Mouse (Mus musculus) layer of hippocampus, adult 2 months (tissue): ENCODE measurements around the gene Slc25a12. TPM values are rescaled to one million over a fixed set of nuclear protein-coding genes. Genes with fewer than 3 reads are reported as not detected.

Experiments used
- DNase-seq, 2 experiments: peaks; one replicate each; pipeline ENCODE4 v3.0.0; 2022; ENCODE audit warnings: low spot score in 2 of 2
- H3K27ac ChIP-seq: fragments of 200-600 bp; 2 replicates; pipeline ENCODE4 v1.8.1; 2022
- H3K4me3 ChIP-seq: fragments of 200-600 bp; 2 replicates; pipeline ENCODE4 v1.8.1; 2022; ENCODE audit warnings: mild to moderate bottlenecking
- CTCF ChIP-seq: fragments of 200-600 bp; conservative IDR thresholded peaks from 2 replicates; pipeline ENCODE4 v1.8.1; 2022; ENCODE audit warnings: antibody characterized with exemption, mild to moderate bottlenecking, moderate library complexity
- total RNA-seq, 2 experiments: library from RNA; stranded (reverse); gene quantifications; 2 replicates each; pipeline ENCODE4 v1.2.3; 2021

Slc25a12 gene
- total RNA-seq, 2 experiments from 2014 or later, result 155 TPM

- no peak for TF ChIP-seq CTCF
- DNase-seq, result no peak
- no peak overlapping the region for H3K27ac ChIP-seq
These were observed 76.0 kb downstream of the Slc25a12 start for GRCm38 (mm10) chr2:71291566-71291965.

DNA sequence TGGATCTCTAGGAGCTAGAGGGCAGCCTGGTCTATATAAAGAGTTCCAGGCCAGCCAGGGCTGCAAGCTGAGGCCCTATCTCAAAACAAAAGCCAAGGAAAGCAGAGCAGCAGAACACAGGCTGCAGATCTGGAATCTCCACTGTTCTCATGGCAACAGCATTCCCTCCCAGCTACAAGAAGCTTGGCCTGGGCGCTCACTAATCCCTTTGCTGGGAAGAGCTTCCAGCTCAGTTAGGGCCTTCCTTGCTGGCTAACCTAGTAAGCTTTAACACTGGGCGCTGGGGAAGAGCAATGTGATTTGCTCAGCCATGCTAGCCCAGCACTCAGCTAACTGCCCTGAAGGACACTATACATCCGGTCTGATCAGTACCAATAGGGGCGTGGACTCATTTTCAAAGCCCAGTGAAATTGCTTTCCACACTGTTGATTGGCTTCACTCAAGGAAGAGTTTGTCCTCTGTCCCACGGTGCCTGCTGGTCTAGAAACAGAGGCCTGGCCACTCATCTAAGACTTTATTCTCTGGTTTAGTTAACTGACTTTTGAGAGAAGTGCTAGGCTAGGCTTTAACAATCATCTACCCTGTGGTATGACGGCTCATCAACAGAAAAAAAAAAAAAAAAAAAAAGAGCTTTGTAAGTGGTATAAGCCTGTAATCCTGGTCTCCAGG lies 77.3 kb downstream of the Slc25a12 start:
- DNase-seq, result peak in 1 of 2 experiments; percentile 59
- Histone ChIP-seq H3K27ac (peak overlapping the region; percentile 83), H3K4me3 (no peak overlapping the region; the same call in 1 of the 2 replicates)
- no peak for TF ChIP-seq CTCF

More at GRCm38 (mm10) chr2:71291566-71291965, 76.0 kb downstream of the Slc25a12 start:
- H3K4me3 ChIP-seq, result no peak overlapping the region

DNA sequence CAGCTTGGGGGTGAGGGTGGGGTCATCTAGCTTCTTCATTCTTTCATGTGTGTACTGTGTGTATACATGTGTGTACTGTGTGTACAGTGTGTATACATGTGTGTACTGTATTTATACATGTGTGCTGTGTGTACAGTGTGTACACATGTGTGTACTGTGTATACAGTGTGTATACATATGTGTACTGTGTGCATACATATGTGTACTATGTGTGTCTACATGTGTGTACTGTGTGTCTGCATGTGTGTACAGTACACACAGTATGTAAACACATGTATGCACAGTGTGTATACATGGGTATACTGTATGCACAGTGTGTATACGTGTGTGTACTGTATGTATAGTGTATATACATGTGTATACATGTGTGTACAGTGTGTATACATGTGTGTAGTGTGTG lies 85.6 kb downstream of the Slc25a12 start:
- Histone ChIP-seq H3K27ac (no peak overlapping the region), H3K4me3 (no peak overlapping the region)
- DNase-seq, result no peak
- TF ChIP-seq CTCF, result no peak

- no peak overlapping the region for H3K4me3 ChIP-seq
- peak in 1 of 2 experiments; percentile 46 for DNase-seq
- H3K27ac ChIP-seq, result no peak overlapping the region
- no peak for TF ChIP-seq CTCF
These were observed 88.5 kb downstream of the Slc25a12 start for GRCm38 (mm10) chr2:71278791-71279775.

DNA sequence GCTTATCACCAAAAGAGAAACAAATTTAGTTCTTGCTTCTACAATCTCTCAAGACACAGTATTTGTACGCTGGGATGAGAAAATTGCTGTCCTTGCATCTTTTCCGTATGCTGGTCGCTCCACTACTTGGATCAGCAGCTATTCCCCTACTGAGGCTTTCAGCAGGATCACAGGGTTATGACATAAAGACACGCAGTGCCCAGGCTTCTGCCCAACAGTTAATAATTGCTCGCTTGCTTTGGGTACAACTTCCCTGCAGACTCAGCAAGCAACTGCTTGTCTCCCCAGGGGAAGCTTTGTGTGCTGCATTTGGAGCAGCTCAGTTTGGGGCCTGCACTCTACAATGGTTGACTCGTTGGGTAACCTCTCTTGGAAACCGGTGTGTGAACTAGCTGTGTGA lies 91.8 kb downstream of the Slc25a12 start:
- H3K4me3 ChIP-seq, result no peak overlapping the region
- DNase-seq, result no peak
- no peak overlapping the region for H3K27ac ChIP-seq
- TF ChIP-seq CTCF, result no peak

- peak overlapping the region; percentile 4; the same call in 1 of the 2 replicates for H3K27ac ChIP-seq
- DNase-seq, result no peak
- TF ChIP-seq CTCF, result no peak
- no peak overlapping the region for H3K4me3 ChIP-seq
These were observed 93.4 kb downstream of the Slc25a12 start for GRCm38 (mm10) chr2:71273955-71274679.

DNA sequence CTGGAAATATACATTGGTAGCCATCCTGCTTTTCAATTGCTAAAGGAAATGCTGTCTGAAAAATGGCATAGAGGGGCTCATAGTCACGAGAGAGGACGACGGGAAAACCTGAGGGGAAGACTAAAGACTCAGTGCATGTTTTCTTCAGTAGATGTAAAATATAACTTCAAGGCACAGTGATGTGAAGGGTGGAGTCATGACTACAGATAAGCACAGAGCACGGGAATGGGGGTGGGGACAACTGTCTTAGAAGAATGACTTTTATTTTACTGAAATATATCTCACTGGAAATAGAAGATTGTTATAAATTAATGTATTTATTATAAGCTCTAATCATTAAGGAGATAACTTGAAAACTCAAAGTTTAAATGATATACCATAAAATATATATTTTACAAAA lies 97.5 kb downstream of the Slc25a12 start:
- no peak for TF ChIP-seq CTCF
- H3K27ac ChIP-seq, result no peak overlapping the region
- DNase-seq, result no peak
- H3K4me3 ChIP-seq, result no peak overlapping the region

- H3K27ac ChIP-seq, result no peak overlapping the region
- H3K4me3 ChIP-seq, result no peak overlapping the region
- no peak for TF ChIP-seq CTCF
- DNase-seq, result no peak
These were observed 98.2 kb downstream of the Slc25a12 start for GRCm38 (mm10) chr2:71269332-71269731.

- no peak for DNase-seq
- H3K27ac ChIP-seq, result no peak overlapping the region
- H3K4me3 ChIP-seq, result no peak overlapping the region
- TF ChIP-seq CTCF, result no peak
These were observed 98.9 kb downstream of the Slc25a12 start for GRCm38 (mm10) chr2:71268691-71269090.

DNA sequence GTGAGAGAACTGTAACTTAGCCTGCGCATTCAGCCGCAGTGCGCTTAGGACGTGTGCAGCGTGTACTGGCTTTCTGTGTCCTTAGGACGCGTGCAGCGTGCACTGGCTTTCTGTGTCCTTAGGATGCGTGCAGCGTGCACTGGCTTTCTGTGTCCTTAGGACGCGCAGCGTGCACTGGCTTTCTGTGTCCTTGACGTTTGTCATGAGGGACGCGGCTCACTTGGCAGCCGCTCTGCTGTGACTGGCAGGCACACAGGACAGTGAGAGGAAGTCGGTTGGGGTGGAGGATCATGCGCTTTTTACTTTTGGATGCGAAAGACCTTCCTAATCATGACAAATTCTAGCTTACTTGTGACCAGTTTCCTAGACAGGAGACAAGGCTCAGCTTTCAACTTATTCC lies 103.0 kb downstream of the Slc25a12 start:
- Histone ChIP-seq H3K27ac (no peak overlapping the region), H3K4me3 (no peak overlapping the region)
- no peak for DNase-seq
- no peak for TF ChIP-seq CTCF

DNA sequence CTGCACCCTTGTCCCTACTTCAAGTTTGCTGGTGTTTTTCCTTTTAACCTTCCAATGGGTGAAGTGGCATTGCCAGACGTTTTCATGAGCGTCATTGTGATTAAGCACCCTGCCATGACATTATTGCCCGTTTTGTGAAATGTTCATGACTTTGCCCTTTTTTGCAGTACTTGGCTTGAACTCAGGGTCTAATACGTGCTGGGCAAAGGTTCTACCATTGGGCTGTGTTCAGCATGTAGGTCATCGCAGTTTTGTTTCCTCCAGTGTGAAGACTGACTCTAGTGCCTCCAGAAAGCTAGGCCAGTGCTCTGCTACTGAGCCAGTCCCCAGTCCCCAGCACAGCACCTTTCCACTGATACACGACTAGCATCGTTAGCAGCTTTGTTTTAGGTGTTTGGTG lies 111.0 kb downstream of the Slc25a12 start:
- Histone ChIP-seq H3K4me3 (no peak overlapping the region), H3K27ac (no peak overlapping the region)
- TF ChIP-seq CTCF, result no peak
- no peak for DNase-seq

DNA sequence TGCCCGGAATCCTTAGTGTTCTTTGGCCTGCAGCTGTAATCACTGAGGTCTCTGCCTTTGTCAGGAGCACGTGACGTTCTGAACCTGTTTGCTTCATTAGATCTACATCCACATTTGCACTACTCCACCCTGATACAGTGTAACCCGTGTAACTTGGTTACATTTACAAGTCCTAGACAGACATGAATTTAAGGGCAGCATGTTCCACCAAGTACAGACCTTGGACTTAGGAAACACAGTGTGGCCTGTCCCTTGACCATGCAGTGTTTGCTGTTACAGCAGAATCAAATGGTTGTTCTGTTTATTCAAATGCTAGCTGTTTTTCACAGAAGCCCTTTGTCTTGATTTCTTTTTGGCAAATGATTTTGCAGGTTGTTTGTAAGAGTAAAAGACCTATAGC lies 112.7 kb downstream of the Slc25a12 start:
- no peak overlapping the region for H3K4me3 ChIP-seq
- no peak for TF ChIP-seq CTCF
- no peak for DNase-seq
- peak overlapping the region; percentile 47; the same call in 1 of the 2 replicates for H3K27ac ChIP-seq

- H3K27ac ChIP-seq, result no peak overlapping the region
- H3K4me3 ChIP-seq, result no peak overlapping the region
- TF ChIP-seq CTCF, result peak; percentile 72
- no peak for DNase-seq
These were observed 116.7 kb downstream of the Slc25a12 start for GRCm38 (mm10) chr2:71250841-71251240.
